Mouse (Mus musculus) heart, postnatal 10 days (tissue): Measurements from ENCODE around the gene Ccdc50. TPM values are rescaled to one million over a fixed set of nuclear protein-coding genes. Genes with fewer than 3 reads are reported as not detected.

Experiments
- total RNA-seq, 2 experiments: library from RNA; stranded (reverse); gene quantifications; 2 replicates each; pipeline ENCODE4 v1.2.3; 2021

Ccdc50 gene
- total RNA-seq, 2 experiments from 2014 or later, result 56.6 to 58.2 TPM

Other genes starting within 250 kb of the Ccdc50 start
- not detected for gene Ostn, start 81.4 kb upstream of the Ccdc50 start, total RNA-seq
- 1 to 10 TPM in 1 of 2 experiments, under 1 TPM in 1; 0.64 to 1.1 TPM for gene Uts2b, start 18.6 kb upstream of the Ccdc50 start, total RNA-seq